Mouse (Mus musculus) small intestine, adult 2 months (tissue): ENCODE measurements at regions not wholly inside any gene's neighbourhood (a gene's known extent, or its start where the extent isn't known, plus 50 kb on each side); places are given as distances from the start of the nearest gene placed in this dataset.

Experiments
- H3K27ac ChIP-seq: fragments of 200-500 bp; 2 replicates; pipeline ENCODE4 v1.5.1; 2012; ENCODE audit warnings: low read depth, low read length, control low read depth, inconsistent platforms; ENCODE audit not compliant: insufficient read depth
- H3K27me3 ChIP-seq: fragments of 200-500 bp; 2 replicates; pipeline ENCODE4 v1.6.1; 2012; ENCODE audit warnings: mild to moderate bottlenecking, moderate library complexity, low read length, inconsistent platforms; ENCODE audit not compliant: control insufficient read depth, insufficient read depth
- H3K36me3 ChIP-seq: fragments of 200-500 bp; 2 replicates; pipeline ENCODE4 v1.6.1; 2012; ENCODE audit warnings: mild to moderate bottlenecking, low read length, control low read depth, inconsistent platforms; ENCODE audit not compliant: control insufficient read depth, insufficient read depth
- H3K4me1 ChIP-seq: fragments of 200-500 bp; 2 replicates; pipeline ENCODE4 v1.6.1; 2012; ENCODE audit warnings: low read length, inconsistent platforms, mixed read lengths; ENCODE audit not compliant: control insufficient read depth, insufficient read depth, insufficient read length
- H3K4me3 ChIP-seq: fragments of 200-500 bp; 2 replicates; pipeline ENCODE4 v1.5.1; 2012; ENCODE audit warnings: low read depth, mild to moderate bottlenecking, control low read depth, inconsistent platforms, low read length, moderate library complexity
- CTCF ChIP-seq: fragments of 200-500 bp; IDR thresholded peaks from 2 replicates; pipeline ENCODE4 v1.5.1; 2012; ENCODE audit warnings: low read depth, mild to moderate bottlenecking, control low read depth, inconsistent platforms, low read length, moderate library complexity, mixed read lengths; ENCODE audit not compliant: insufficient replicate concordance, insufficient read length; ENCODE audit errors: extremely low read depth
- POLR2A ChIP-seq: fragments of 200-500 bp; IDR thresholded peaks from 2 replicates; pipeline ENCODE4 v1.6.1; 2012; ENCODE audit warnings: low read depth, mild to moderate bottlenecking, control low read depth, inconsistent platforms, low read length, moderate library complexity
- WGBS: fragments of 180-500 bp; shearing (Covaris S2); methylation state at CpG from one replicate; pipeline ENCODE4 v1.1.7; 2018; 5-methylcytosine and 5-hydroxymethylcytosine counted together

- H3K36me3 ChIP-seq, result no peaks in the 10 kb centered on the region
- H3K4me1 ChIP-seq, result no peaks in the 10 kb centered on the region
- no peak overlapping the region for H3K4me3 ChIP-seq
- no peaks in the 10 kb centered on the region for H3K27me3 ChIP-seq
- TF ChIP-seq CTCF (no peak), POLR2A (no peak)
- 81% methylated on average over 9 of the region's 9 CpGs for WGBS
- H3K27ac ChIP-seq, result no peak overlapping the region
These were observed 278.8 kb downstream of the Fam173b start for GRCm38 (mm10) chr15:31880479-31880878.

DNA sequence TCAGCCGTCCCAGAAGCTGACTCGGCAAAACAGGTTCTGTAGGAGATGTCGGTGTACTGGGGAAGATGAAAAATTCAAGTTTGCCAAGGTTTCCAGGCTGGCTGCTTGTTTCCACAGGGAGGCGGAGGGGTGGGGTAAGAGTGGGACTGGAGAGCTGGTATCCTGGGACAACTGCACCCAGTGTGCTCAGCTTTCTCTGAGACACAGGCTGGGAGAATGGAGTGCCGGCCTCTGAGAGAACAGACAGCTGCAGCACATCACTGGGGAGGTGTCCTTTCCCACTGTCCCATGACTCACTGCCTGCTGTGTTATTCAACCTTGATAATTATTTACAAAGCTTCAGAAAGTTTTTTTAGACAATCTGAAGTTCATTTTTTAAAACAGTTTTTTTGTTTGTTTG is 280.7 kb downstream of the Fam173b start:
- Histone ChIP-seq H3K36me3 (no peaks in the 10 kb centered on the region), H3K4me3 (no peak overlapping the region), H3K4me1 (no peaks in the 10 kb centered on the region), H3K27me3 (no peaks in the 10 kb centered on the region), H3K27ac (no peak overlapping the region)
- WGBS, result 61% methylated on average over 5 of the region's 5 CpGs
- no peak for TF ChIP-seq CTCF
- TF ChIP-seq POLR2A, result no peak

GRCm38 (mm10) chr15:31883516-31883915 is 281.9 kb downstream of the Fam173b start:
- Histone ChIP-seq H3K27me3 (no peaks in the 10 kb centered on the region), H3K27ac (no peak overlapping the region)

GRCm38 (mm10) chr15:31898904-31899650 is 278.0 kb upstream of the Tas2r119 start:
- Histone ChIP-seq H3K27me3 (no peaks in the 10 kb centered on the region), H3K4me1 (no peaks in the 10 kb centered on the region), H3K27ac (no peak overlapping the region), H3K4me3 (no peak overlapping the region), H3K36me3 (no peaks in the 10 kb centered on the region)
- TF ChIP-seq POLR2A (no peak), CTCF (no peak)
- WGBS, result 84% methylated on average over 13 of the region's 13 CpGs

More at GRCm38 (mm10) chr15:31883516-31883915, 281.9 kb downstream of the Fam173b start:
- Histone ChIP-seq H3K36me3 (no peaks in the 10 kb centered on the region), H3K4me3 (no peak overlapping the region), H3K4me1 (no peaks in the 10 kb centered on the region)
- TF ChIP-seq CTCF, result no peak
- TF ChIP-seq POLR2A, result no peak
- 86% methylated on average over 9 of the region's 9 CpGs for WGBS

DNA sequence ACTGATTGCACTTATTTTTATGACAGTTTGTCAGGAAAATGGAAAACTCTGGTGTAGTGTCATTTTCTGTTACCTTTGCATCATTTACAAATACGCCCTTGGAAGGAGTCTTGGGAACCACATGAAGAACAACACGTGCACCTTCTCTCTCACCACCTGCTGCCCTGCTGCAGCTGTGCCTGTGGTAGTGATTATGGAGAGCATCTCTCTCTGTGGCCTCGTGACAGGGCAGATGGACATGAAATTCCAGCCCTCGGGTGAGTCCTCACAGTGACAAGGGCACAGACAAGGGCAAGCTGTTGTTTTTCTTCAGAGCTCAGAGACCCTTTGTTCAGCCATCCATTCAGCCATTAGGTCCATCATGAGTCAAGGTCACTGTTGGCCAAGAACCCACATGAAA is 276.8 kb upstream of the Tas2r119 start:
- H3K27me3 ChIP-seq, result no peaks in the 10 kb centered on the region
- H3K36me3 ChIP-seq, result no peaks in the 10 kb centered on the region
- WGBS, result 77% methylated on average over 4 of the region's 4 CpGs
- H3K27ac ChIP-seq, result no peak overlapping the region
- H3K4me1 ChIP-seq, result no peaks in the 10 kb centered on the region
- no peak for TF ChIP-seq POLR2A
- TF ChIP-seq CTCF, result no peak
- H3K4me3 ChIP-seq, result no peak overlapping the region

DNA sequence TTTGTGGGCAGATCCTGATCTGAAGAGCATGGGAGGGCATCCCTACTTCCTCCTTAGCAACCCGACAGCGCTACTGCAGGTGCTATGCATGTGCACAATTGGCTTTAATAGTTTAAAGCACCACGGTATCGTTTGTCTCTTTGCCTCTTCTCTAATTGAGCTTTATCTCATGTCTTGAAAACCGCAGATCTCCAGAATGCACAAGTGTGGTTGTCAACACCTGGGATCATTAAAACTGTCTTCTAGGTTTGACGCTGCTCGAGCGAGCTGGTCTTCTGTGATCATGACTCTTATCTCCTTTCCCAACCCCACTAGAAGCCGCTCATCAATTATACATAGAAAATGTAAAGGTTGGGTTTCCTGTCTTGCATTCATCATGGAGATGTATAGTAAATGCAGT is 268.7 kb upstream of the Tas2r119 start:
- Histone ChIP-seq H3K27me3 (no peaks in the 10 kb centered on the region), H3K36me3 (no peaks in the 10 kb centered on the region), H3K4me1 (no peaks in the 10 kb centered on the region), H3K4me3 (no peak overlapping the region), H3K27ac (no peak overlapping the region)
- no peak for TF ChIP-seq POLR2A
- TF ChIP-seq CTCF, result no peak
- WGBS, result 85% methylated on average over 9 of the region's 9 CpGs

DNA sequence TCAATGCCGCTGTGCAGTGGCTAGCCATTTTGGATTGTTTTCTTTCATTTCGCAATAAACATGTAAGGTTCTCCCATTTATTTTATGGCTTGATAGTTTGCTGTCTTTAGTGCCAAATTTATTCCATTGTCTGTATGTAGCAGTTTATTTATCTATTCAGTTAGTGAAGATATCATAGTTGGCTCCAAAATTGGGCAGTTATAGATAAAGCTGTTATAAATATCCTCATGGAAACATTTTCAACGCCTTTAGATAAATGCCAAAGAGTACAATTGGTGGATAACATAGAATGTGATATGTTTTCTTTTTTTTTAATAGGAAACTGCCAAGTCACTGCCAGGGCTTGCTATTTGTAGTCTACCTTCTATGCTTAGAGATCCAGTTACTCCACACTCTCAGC is 265.1 kb upstream of the Tas2r119 start:
- Histone ChIP-seq H3K27me3 (no peaks in the 10 kb centered on the region), H3K27ac (no peak overlapping the region), H3K4me3 (no peak overlapping the region), H3K4me1 (no peaks in the 10 kb centered on the region), H3K36me3 (no peaks in the 10 kb centered on the region)
- whole genome bisulfite sequencing, result 84% methylated on average over 3 of the region's 3 CpGs
- no peak for TF ChIP-seq CTCF
- TF ChIP-seq POLR2A, result no peak

GRCm38 (mm10) chr15:31921485-31921884 is 255.6 kb upstream of the Tas2r119 start:
- Histone ChIP-seq H3K4me1 (no peaks in the 10 kb centered on the region), H3K4me3 (no peak overlapping the region), H3K27me3 (no peaks in the 10 kb centered on the region), H3K36me3 (no peaks in the 10 kb centered on the region), H3K27ac (no peak overlapping the region)
- WGBS, result 72% methylated on average over 3 of the region's 3 CpGs
- TF ChIP-seq CTCF, result no peak
